Mouse (Mus musculus): ENCODE results near the gene Wbp11.

Wbp11 gene

DNA sequence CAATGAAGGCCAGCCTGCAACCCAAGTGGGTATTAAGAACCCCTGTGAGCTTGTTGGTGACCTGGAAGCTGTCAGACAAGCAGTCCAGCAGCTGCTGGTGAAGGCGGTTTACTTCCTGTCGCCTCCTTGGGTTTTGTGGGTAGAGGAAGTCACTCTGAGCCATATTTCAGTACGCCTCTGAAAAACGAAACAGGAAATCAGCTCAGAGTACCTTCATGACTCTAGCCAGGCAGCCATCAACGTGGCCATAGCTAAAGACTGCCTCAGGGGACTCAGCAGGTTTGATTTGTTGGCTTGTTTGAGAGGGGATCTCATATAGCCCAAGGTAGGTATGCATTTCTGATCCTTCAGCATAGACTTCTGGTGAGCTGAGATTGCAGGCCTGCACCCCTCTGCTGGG is 3.7 kb upstream of the Wbp11 start:
- DNase-seq: peak; percentile 48

DNA sequence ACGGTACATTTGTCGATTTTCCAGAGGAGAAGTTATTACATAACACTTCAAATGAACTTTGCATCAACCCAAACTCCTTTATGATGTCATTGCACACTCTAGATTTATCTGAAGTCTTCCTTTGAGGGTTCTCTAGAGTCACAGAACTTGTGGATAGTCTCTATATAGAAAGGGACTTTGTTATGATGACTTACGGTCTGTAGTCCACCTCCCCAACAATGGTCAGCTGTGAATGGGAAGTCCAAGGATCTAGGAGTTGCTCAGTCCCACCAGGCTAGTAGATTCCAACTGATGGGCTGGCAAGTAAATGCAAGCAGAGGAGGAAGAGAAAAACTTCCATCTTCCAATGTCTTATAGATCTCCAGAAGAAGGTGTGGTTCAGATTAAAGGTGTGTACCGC is 648 bp upstream of the Wbp11 start:
- DNase-seq: no peak

DNA sequence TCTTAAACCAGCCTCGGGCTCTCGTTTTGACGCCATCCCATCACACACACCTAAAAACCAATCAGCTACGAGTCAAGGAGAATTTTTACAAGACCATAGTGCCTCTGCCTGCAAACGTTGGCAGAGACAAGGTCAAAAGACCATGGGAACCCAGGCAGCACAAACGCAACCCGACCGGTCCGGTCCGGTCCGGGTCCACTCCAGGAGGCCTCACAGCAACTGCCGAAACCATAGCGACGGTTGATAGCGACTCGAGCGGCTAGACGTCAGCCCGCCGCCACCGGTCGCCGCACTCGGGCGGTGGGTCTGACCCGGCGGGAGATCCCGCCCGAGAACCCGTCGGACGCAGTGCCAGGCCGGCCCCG is 535 bp downstream of the Wbp11 start, which contains the start of gene BC049715:
TSS of gene BC049715 (plus strand) at position 111 of the 365 bp plus-strand sequence.
- no peak for DNase-seq

DNA sequence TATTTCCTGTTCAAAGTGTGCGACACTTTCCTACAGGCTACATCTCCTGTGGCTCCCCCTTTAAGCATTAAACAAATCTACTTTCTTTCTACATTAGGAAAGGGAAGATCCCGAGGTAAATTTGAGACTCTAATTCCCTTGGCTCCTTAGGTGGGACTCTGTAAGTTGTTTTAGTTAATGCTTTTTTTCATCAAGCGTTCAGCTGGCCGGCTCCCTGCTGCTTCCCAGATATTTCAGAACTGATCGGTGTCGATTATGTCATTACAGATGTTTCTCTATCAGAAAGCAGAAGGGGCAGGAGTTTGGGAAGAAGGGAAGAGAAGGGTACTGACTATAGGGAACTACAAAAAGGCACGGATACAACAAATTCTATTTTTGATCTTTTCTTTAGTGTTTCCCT is 917 bp downstream of the Wbp11 start:
- DNase-seq: no peak

DNA sequence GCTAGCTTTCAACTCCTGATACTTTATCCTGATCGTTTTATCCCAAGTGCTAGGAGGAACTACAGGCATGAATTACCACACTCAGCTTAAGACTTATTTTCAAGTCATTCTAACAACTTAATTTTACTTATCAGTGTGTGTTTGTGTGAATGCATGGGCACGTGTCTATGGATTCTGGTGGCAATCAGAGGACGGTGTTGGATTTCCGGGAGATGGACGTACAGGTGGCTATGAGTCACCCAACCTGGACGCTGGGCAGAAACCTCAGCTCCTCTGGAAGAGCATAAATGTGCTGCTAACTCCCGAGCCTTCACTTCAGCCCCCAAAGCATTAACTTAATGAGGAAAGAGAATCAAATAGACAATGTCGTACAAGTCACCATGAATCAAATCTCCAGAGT is 3.0 kb downstream of the Wbp11 start:
- no peak for DNase-seq

DNA sequence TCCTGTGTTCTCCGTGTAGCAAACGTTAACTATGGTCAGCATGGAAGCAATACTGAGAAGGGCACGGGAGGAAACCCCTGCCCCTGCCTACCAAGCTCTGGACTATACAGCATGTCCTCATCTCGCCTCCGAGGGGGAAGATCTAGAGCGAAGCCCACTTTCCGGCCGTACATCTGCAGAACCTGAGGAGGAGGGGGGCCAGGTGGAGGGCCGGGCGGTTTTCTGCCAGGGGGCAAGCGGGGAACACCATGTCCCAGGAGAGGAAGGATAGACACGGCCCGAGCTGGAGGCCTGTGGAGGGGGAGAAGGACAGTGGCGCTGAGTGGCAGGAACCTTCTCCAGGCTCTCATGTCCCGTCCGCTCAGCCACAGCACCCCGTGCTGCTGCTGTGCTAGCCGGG is 6.9 kb downstream of the Wbp11 start:
- DNase-seq: no peak

DNA sequence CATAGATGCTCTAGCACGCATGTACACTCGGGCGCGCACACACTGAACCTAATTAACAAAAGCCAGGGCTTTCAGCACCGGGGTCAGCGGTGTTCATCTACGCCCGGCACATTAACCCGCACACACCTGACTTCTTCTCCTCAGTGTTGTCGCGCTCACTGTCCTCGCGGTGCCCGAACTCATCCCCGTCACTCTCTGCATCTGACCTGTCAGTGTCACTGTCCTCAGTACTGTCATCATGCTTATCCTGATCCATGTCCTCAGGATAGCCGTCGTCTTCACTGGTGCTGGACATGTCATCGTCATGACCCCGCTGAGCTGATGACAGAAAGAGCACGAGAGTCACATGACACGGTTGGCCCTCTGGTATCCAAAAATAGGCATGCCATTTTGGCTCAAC is 7.7 kb downstream of the Wbp11 start:
- DNase-seq: no peak

DNA sequence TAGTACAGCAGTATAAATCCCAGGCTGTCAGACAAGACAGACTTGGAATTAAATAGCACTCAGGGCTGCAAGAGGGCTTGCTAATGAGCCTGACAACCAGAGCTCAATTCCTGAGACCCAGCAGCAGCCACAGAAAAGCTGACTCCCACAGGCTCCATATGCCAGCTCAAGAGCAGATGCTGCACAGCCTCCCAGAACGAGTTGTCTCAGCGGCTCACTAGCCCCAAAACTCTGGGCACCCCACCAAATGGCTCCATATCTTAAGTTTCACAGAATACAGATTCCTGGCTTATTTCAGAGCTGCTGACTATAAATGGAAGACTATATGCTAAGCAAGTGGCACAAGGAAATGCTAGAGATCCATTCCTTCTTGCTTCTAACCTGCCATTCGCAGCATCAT is 10.5 kb downstream of the Wbp11 start:
- no peak for DNase-seq

DNA sequence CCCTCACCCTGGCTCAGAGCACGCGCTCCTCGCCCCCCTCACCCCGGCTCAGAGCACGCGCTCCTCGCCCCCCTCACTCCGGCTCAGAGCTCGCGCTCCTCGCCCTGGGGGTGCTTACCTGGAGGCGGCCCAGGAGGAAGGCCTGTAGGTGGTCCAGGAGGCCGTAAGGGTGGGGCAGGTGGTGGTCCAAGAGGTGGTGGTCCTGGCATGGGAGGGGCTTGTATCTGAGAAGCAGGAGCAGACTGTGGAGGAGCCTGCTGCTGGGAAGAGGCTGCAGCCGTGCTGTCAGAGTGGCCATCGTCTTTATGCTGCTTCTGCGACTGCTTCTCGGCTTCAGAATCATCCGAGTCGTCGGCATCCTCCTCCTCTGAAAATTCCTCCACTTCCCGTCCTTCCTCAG is 11.2 kb downstream of the Wbp11 start:
- DNase-seq: no peak

DNA sequence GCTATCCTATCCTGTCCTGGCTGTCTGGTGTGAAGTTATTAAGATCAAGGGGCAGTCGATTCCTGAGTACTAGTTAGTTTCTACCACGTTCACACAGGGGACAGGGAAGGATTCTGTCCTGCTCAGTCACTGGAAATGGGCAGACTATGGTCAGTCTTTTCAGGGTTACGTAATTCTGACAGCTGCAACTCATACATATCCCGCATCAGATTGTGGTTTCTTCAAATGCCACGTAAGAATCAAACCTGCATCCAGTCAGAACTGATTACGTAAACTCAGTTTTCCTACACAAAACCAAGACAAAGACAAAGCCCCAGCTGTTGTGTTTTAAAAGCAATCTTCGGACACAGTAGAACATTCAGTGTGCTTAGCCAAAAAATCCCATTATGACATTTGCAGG is 12.7 kb downstream of the Wbp11 start:
- no peak for DNase-seq

DNA sequence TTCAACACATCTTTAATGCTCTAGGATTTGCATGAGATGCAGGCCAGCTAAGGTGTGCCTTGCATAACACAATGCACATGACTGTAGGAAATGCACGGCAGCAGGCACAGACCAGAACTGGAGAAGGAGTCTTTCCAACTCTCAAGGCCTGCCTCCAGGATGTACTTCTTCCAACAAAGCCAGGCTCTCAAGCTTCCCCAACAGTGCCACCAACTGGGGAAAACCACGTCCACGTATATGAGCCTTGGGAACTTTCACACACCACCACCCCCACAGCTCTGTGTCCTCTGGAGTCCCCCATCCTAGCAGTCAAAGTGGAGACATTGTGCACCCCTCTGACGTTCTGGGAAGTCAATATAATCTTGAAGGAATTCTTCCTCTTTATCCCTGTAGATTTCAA is 14.9 kb downstream of the Wbp11 start:
- no peak for DNase-seq

DNA sequence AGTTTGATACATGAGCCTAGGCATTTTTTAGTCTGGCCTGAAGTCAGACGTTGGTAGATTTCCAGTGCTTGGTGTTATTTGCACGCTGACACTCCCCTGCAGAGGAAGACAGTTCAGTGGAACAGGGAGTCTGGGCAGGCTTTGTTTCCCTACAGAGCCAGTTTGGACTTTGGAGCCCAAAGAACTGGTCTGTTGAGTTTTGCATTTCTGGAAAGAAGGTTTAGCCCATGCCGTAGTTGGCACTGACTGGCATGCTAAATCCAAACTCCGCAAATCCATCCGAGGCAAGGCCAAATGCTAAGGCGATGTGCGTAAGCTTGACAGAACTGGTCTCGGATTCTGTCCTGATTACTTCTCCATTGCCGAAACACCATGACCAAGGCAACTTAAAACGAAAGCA is 16.8 kb downstream of the Wbp11 start:
- no peak for DNase-seq

DNA sequence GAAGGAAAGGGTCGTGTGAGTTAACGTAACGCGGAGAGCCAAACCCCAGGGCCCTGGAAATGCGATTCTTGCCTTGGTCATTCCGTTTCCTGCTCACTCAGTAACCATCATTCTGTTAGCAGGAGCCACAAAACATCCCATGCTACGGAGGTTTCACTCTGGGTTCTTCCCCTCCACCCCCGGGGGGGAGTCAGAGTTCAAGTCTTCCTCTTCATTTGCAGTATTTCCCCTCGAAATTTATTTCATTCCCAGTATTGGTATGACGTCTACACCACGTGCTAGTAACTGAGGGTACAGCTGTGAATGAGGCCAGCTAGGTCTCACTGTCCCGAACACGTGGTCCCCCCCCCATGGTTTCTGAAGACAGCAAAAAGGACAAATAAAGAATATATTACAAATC is 18.4 kb downstream of the Wbp11 start:
- peak; percentile 30 for DNase-seq

DNA sequence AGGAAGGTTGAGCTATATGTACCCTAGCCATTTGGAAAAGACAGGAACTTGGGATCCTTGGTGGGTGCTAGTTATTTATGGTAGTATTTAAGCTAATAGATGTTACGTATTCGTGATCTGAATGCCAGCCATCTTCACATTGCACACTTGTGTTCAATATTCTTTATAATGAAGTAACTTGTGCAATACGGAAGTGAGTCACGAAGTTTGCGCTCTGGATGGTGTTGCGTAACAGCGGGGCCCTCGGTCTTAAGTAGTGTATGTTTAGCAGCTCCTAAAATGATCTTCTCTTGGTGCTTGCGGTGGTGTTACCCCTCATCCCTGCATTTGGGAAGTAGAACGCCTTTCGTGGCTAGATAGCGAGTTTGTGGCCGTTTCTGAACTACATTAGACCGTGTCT is 19.0 kb downstream of the Wbp11 start:
- peak; percentile 53 for DNase-seq

DNA sequence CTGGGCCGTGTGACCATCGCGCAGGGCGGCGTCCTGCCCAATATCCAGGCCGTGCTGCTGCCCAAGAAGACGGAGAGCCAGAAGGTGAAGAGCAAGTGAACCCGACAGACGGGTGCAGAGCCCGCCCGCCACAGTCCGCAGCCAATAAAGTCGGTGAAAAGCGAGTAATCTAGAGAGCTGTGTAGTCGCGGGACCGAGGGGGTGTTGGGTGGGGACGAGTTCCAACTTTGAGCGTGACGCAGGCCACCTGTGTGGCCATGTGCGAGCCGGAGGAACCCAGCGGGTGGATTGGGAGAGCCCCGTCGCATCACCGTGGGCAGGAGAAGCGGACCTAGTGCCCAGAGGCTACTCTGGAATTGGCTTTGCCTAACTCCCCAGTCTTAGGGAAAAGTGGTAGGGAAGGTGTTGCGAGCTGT is 19.4 kb downstream of the Wbp11 start:
- DNase-seq: peak; percentile 61

DNA sequence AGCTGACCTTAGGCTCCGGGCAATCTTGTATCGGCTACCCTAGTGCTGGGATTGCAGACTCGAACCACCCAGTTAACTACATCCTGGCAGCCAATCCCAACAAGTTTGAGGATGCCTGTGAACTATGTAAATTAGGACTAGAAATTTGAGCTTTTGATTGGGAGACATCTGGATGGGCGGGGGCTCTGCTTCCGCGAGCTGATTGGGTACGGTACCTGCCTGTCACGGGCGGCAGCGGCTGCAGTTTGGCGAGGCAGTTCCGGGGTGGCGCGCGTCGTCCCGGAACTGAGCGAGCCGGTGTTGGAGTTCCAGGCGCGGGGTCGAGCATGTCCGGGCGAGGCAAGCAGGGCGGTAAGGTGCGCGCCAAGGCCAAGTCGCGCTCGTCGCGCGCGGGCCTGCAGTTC is 20.0 kb downstream of the Wbp11 start, which contains the start of gene H2afj:
TSS of gene H2afj (plus strand) at position 231 of the 404 bp plus-strand sequence.
- peak; percentile 100 for DNase-seq

DNA sequence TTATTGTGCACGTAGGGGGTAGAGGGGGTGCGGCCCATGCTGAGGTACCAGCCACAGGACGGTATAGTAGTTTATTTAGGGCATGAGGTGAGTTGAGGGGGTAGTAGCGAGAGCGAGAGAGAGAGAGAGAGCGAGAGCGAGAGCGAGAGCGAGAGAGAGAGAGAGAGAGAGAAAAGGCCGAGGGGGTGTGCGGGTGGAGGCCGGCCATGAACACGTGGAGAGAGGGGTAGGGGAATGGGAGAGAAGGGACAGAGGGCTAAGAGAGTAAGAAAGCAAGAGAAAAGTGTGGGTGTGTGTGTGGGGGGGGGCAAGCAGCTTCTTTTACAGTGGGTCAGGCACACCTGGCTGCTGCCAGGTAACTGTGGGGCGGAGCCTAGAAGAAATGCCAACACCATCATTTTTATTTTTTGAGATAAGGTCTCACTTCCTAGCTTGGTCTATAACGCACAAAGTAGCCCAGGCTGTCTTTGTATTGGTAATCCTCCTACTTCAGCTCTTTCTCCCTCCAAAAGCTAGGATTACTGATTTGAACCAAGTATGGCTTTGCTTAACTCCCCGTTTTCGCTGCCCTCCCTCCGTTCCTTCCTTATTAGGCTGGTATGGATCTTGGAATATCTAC is 20.5 kb downstream of the Wbp11 start:
- DNase-seq: peak; percentile 26

DNA sequence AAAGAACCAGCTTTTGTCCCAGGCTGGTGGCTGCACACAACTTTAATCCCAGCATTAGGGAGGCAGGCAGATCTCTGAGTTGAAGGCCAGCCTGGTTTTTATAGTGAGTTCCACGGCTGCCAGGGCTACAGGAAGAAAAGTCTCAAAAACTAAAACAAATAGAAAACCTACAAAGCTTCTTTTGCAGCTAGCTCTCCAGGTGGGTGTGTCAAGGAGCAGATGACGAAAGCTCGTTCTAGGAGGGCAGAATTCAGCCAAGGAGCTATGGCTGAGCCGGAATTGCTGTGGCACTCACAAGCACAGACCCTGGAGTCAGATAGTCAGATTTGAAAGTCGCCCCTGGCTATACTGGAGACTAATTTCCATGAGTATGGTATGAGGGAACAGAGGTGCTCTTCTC is 21.2 kb downstream of the Wbp11 start:
- no peak for DNase-seq

DNA sequence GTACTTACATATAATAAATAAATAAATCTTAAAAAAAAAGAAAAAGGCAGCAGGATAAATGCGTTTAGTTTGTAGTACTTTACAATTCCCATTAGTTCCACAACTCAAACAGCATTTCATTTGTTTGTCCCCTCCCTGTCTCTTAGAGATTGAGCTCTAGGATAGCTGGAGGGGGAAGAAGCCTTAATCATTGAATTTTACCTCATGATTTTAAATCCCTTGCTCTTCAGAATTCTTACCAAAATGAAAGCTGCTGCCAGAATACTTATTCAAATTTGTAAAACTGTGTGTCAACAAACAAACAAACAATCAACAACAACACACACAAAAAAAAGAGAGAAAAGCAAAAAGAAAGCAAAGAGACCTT is 22.6 kb downstream of the Wbp11 start:
- no peak for DNase-seq

DNA sequence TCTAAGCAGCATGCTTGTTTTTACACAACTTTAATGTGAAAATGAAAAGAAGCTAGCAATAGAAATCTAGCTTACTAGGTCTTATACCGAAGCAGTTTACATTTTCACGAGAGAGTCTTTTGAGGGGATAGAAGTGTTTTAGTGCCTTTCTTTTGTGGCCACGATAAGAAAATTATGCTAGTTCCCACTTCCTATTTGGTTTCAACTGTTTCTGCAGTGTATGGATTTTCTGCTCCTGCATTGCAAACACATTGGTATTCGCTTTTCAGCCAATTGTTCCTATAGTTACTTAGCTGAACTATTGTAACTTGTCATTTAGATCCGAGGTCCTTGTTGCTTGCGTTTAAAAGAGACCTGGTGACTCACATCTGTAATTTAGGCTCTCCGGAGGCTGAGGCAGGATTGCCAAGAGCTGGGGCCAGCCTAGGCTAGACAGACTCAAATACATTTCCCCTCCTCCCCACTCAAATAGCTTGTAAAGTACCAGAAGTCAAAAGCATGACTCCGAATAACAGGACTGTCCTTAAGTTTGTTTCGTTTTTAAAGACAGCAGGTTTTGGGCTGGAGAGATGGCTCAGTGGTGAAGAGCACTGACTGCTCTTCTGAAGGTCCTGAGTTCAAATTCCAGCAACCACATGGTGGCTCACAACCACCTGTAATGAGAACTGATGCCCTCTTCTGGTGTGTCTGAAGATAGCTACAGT is 23.2 kb downstream of the Wbp11 start:
- DNase-seq: no peak

DNA sequence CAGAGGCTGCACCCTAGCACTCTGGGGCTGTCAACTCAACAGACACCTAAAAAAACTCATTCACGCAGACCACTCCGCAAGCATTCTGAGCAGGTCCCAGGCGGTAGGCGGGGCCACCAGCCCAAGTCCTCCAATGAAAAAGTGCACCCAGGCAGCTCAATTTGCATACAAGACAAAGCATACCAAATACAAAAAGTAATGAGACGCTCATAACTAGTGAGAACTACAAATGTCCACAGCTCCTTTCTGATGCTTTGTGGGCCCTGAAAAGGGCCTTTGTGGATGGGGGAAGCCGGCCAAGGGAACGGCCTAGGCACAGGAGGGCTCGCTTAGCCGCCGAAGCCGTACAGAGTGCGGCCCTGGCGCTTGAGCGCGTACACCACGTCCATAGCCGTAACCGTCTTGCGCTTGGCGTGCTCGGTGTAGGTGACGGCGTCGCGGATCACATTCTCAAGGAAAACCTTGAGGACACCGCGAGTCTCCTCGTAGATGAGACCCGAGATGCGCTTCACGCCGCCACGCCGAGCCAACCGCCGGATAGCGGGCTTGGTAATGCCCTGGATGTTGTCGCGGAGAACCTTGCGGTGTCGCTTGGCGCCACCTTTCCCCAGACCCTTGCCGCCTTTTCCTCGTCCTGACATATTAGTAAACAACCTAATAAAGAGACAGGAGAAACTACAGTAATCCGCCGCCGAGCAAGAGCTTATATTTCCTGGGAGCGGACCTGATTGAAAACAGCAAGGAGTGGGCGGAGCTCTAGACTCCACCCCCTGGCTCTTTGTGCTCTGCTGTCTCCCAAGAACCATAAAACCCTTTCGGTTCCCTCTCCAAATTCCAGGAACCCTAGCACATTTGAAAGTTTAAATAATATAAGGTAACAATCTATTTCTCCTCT is 24.0 kb downstream of the Wbp11 start, which contains the start of gene Hist4h4:
TSS of gene Hist4h4 (minus strand) at position 677 of the 895 bp plus-strand sequence.
- DNase-seq: peak; percentile 96

DNA sequence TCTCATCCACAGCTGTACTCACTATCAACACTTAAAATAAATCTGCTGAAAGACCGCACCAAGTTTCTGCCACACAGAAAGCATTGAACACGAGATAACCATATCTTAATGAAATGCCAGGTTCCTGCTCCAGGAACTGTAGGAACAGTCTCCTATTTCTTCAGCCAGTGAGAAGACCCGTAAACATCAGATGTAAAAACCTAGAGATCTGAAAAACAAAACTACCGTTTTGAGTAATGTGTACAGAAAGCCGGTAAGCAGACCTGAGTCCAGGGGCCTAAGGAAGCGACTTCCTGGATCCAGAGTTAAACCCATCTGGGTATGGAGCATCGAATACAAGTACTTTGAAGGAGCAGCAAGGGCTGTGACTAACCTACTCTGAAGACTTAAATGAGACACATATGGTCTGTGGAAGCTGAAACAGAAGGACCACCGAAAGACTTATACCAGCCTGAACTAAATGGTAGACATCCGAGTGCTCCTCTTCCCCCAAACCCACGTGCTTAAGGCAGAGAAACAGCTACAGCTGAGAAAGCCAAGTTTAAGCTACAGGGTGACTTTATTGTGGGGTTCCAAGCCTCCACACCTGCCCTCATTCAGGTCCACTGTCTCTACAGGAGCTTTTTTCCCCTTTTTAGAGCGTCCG is 24.8 kb downstream of the Wbp11 start:
- no peak for DNase-seq

DNA sequence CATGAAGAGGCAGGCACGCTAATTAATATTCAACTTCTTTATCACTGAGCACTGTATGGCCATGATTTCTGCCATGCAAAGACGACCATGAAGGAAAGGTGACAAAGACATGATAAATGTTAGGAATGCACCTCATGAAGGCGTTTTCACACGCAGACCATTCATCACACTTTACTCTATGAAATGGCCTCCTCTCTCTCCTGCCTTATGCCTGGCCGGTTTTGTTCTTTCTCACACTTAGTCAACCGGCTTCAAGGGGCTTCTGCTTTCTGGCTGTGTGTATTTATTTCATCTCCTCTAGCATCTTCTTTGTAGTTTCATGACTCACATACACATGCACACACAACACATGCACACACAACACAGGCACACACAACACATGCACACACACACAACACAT is 26.8 kb downstream of the Wbp11 start:
- no peak for DNase-seq
